Mouse (Mus musculus) spleen, adult 2 months (tissue): ENCODE data around the gene Ikzf5. TPM values are rescaled to one million over a fixed set of nuclear protein-coding genes. Genes with fewer than 3 reads are reported as not detected.

Source experiments
- DNase-seq, 2 experiments: peaks; one replicate each; pipeline versions ENCODE4 v3.0.0 to v3.0.0-alpha.2; 2012 to 2021; ENCODE audit warnings: low spot score in 2 of 2, low read depth in 1 of 2
- H3K27ac ChIP-seq: fragments of 200-500 bp; 2 replicates; pipeline ENCODE4 v1.5.1; 2012; ENCODE audit warnings: low read length, inconsistent platforms; ENCODE audit not compliant: insufficient read depth
- H3K27me3 ChIP-seq: fragments of 200-500 bp; 2 replicates; pipeline ENCODE4 v1.6.1; 2012; ENCODE audit warnings: mild to moderate bottlenecking, moderate library complexity, low read length, inconsistent platforms; ENCODE audit not compliant: control insufficient read depth, insufficient read depth
- H3K36me3 ChIP-seq: fragments of 200-500 bp; 2 replicates; pipeline ENCODE4 v1.6.1; 2012; ENCODE audit warnings: mild to moderate bottlenecking, low read length, inconsistent platforms; ENCODE audit not compliant: control insufficient read depth, insufficient read depth
- H3K4me1 ChIP-seq: fragments of 200-500 bp; 2 replicates; pipeline ENCODE4 v1.6.1; 2011; ENCODE audit warnings: inconsistent platforms; ENCODE audit not compliant: control insufficient read depth, insufficient read depth, insufficient read length
- H3K4me3 ChIP-seq: fragments of 200-500 bp; 2 replicates; pipeline ENCODE4 v1.5.1; 2011; ENCODE audit warnings: mild to moderate bottlenecking, inconsistent platforms; ENCODE audit not compliant: insufficient read depth, insufficient read length; ENCODE audit errors: extremely low read depth
- CTCF ChIP-seq: fragments of 200-500 bp; IDR thresholded peaks from 2 replicates; pipeline ENCODE4 v1.5.1; 2011; ENCODE audit warnings: mild to moderate bottlenecking, inconsistent platforms; ENCODE audit not compliant: insufficient read depth, insufficient read length, insufficient replicate concordance; ENCODE audit errors: extremely low read depth
- POLR2A ChIP-seq: fragments of 200-500 bp; IDR thresholded peaks from 2 replicates; pipeline ENCODE4 v1.6.1; 2011; ENCODE audit warnings: low read depth, low read length, inconsistent platforms
- WGBS: fragments of 180-500 bp; shearing (Covaris S2); methylation state at CpG from one replicate; pipeline ENCODE4 v1.1.7; 2018; 5-methylcytosine and 5-hydroxymethylcytosine counted together
- polyA plus RNA-seq: library from polyadenylated mRNA; depleted of rRNA; stranded (reverse); fragments of >200 nt; gene quantifications from 2 replicates; pipeline ENCODE4 v1.2.3, GENCODE M21; 2012; rRNA removed

Ikzf5 gene
- polyA plus RNA-seq: 7.2 and 9.8 TPM in 2 replicates

DNA sequence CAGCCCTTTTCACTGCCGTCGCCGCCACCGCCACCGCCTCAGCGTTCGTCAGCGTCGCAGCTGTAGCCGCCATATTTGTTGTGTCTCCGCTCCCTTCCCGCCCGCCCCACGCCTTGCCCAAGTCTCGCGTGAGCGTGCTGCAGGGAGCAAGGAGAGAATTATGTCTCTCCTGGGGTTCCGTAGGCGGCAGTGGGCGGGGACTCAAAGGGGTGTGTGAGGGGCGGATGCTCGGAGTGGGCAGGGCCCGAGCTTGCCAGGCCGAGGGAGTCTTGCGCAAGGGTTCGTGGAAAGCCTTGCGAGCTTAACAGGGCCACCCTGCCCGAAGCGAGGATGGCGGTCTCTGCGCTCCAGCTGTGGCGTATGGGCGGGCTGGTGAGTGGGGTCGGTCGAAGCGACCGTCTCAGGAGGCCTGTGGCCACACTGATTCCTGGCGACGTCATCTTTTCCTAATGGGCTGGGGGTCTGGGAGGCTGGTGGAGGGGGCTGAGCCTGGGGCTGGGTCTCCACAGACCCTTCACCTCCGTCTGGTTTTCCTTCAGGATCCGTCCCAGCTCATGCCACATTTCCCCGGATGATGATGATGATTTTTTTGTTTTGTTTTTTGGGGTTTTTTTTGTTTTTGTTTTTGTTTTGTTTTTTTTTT, at the start of gene Ikzf5, which contains the start of gene Acadsb:
TSS of gene Ikzf5 (minus strand) at position 106 of the 643 bp plus-strand sequence.
TSS of gene Acadsb (plus strand) at position 186 of the 643 bp plus-strand sequence.
- Histone ChIP-seq H3K36me3 (no peaks in the 10 kb centered on the region), H3K27me3 (no peaks in the 10 kb centered on the region), H3K27ac (peak within 1 kb of the TSS; percentile 49; the same call in 1 of the 2 replicates), H3K4me1 (peaks cover 7% of the 10 kb centered on the region), H3K4me3 (peak within 1 kb of the TSS; percentile 86)
- TF ChIP-seq CTCF (no peak), POLR2A (peak; percentile 8)
- under 1% methylated on average over 42 of the region's 42 CpGs for WGBS
- peak; percentile 96 to 99 for DNase-seq

DNA sequence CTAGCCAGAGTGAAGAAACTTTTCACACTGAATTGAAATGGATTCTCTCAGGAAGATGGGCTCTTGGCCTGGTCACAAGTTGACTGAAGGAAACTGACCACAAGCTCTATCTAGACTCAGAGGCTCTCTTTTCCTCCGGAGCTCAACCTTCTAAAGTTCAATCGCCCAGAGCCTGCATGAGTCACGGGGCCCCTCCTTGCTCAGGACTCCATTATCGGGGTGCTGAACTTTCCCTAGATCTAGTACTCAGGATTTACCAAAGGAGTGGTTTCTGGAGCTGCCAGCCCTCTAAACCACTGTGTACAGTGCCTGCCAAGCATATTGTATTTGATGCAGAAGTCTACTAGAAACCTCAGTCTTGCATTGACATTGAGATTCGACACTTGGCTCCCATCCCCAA, 46.4 kb upstream of the Ikzf5 start:
- DNase-seq: no peak
- WGBS: 92% methylated on average over 5 of the region's 5 CpGs
- no peaks in the 10 kb centered on the region for H3K27me3 ChIP-seq
- H3K27ac ChIP-seq: no peak overlapping the region
- H3K4me1 ChIP-seq: no peaks in the 10 kb centered on the region
- H3K36me3 ChIP-seq: no peaks in the 10 kb centered on the region
- TF ChIP-seq CTCF (no peak), POLR2A (no peak)
- no peak overlapping the region for H3K4me3 ChIP-seq

DNA sequence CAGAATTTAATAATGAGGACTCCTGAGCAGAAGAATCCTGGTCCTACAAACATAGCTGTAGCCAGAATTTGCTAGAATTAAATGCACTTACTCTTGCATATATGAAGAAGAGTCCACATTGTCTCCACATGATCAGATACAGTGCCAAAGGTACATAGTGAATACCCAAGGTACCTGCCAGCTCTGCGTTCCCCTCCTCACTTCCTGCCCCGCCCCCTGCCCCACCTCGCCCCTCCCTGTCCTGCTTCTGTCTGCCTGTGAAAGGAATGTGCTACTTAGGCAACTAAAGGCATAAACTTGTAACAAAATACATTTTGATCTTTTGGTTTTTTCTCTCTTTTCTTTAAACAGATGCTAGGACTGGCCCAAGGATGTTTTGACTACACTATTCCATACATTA, 26.7 kb upstream of the Ikzf5 start:
- no peak for TF ChIP-seq POLR2A
- no peaks in the 10 kb centered on the region for H3K27me3 ChIP-seq
- 72% methylated on average over 3 of the region's 3 CpGs for WGBS
- H3K36me3 ChIP-seq: no peaks in the 10 kb centered on the region; the same call in 1 of the 2 replicates
- DNase-seq: no peak
- H3K27ac ChIP-seq: no peak overlapping the region
- no peak overlapping the region for H3K4me3 ChIP-seq
- H3K4me1 ChIP-seq: no peaks in the 10 kb centered on the region

DNA sequence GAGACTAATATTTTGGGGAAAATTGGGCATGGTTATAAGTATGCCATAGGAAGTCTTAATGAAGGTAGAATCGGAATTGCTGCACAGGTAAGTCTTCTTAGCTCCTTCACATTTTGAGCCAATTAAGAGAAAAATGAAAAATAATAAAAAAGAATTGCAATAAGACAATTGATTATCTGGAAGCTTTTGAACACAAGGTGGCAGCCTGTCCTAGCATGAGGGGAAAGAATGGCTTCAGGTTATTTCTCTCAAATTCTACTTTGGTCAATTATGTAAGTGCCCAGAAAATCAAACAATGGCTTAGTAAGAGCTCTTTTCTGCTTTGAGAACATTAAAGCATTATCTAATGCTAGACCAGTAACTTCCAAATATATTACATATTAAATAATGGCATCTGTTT, 24.0 kb upstream of the Ikzf5 start:
- 84% methylated on average over 1 of the region's 1 CpGs for WGBS
- no peak for TF ChIP-seq POLR2A
- TF ChIP-seq CTCF: no peak
- H3K36me3 ChIP-seq: no peaks in the 10 kb centered on the region; the same call in 1 of the 2 replicates

GRCm38 (mm10) chr7:131432244-131432643, 21.9 kb upstream of the Ikzf5 start:
- no peak for DNase-seq
- 43% methylated on average over 1 of the region's 1 CpGs for WGBS

More for the DNA sequence above, 24.0 kb upstream of the Ikzf5 start:
- H3K27me3 ChIP-seq: no peaks in the 10 kb centered on the region
- no peak for DNase-seq
- no peaks in the 10 kb centered on the region for H3K4me1 ChIP-seq
- H3K27ac ChIP-seq: no peak overlapping the region
- H3K4me3 ChIP-seq: no peak overlapping the region

GRCm38 (mm10) chr7:131427331-131427730, 17.0 kb upstream of the Ikzf5 start:
- H3K4me1 ChIP-seq: no peaks in the 10 kb centered on the region
- H3K27me3 ChIP-seq: no peaks in the 10 kb centered on the region
- no peak overlapping the region for H3K4me3 ChIP-seq
- no peak for TF ChIP-seq POLR2A
- no peak for TF ChIP-seq CTCF
- no peak overlapping the region for H3K27ac ChIP-seq
- no peaks in the 10 kb centered on the region; the same call in 1 of the 2 replicates for H3K36me3 ChIP-seq
- 89% methylated on average over 5 of the region's 5 CpGs for WGBS
- no peak for DNase-seq

More at GRCm38 (mm10) chr7:131432244-131432643, 21.9 kb upstream of the Ikzf5 start:
- Histone ChIP-seq H3K36me3 (no peaks in the 10 kb centered on the region; the same call in 1 of the 2 replicates), H3K4me1 (no peaks in the 10 kb centered on the region), H3K4me3 (no peak overlapping the region), H3K27ac (no peak overlapping the region), H3K27me3 (no peaks in the 10 kb centered on the region)
- TF ChIP-seq POLR2A: no peak
- TF ChIP-seq CTCF: no peak

DNA sequence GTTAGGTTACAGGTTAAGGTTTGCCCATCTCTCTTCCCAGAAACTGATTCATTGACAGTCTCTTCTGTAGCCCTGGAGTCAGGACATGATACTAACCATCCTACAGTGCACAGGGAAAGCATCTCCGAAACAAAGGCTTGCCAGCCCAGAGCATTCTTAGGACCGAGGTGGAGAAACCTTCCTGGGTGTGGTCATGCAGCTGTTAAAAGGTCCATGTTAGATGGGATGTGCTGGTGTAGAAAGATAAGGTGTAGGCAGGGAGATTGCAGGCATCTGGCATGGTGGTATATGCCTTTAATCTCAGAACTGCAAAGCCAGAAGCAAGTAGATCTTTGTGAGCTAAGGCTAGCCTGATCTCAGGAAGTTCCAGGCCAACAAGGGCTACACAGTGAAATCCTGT, 14.6 kb upstream of the Ikzf5 start:
- no peaks in the 10 kb centered on the region for H3K27me3 ChIP-seq
- H3K4me1 ChIP-seq: no peaks in the 10 kb centered on the region
- no peak overlapping the region for H3K27ac ChIP-seq
- TF ChIP-seq POLR2A (no peak), CTCF (no peak)
- no peak overlapping the region for H3K4me3 ChIP-seq
- no peaks in the 10 kb centered on the region; the same call in 1 of the 2 replicates for H3K36me3 ChIP-seq
- DNase-seq: no peak
- 80% methylated on average over 2 of the region's 2 CpGs for WGBS
